Mouse (Mus musculus): ENCODE results near the gene Rapgef3. TPM values are rescaled to one million over a fixed set of nuclear protein-coding genes. Genes with fewer than 3 reads are reported as not detected.

Rapgef3 gene
- total and polyA plus RNA-seq, 3 experiments, result 2.5 to 3.4 (median 3.2) TPM

DNA sequence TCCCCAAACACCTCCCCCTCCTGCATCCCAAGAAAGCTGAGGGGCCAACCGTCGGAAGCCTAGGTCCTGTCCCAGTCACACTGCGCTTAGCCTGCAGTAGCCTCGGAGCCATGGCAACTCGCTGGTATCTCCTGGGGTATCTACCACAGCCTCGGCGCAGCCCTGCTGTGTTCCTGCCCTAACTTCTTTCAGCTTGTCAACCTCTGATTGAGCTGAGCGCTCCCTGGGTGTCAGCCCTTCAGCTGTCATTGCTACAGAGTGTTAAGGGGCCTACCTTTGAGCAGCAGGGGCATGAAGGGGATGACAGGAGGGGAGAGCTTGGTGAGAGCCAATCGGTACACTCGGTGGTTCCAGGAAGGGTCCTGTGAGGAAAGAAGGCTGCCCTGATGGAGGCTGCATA is 19.5 kb downstream of the Rapgef3 start:
- Histone ChIP-seq H3K9ac (ENCODE audit: insufficient read depth, low read depth) (no peak overlapping the region), H3K27me3 (replicated peaks) (no peaks in the 10 kb centered on the region), H3K4me3 (replicated peaks in 1 of 3; ENCODE audit: low read depth in 2 of 3, low read length in 2 of 3, poor library complexity in 1 of 3) (no peak overlapping the region), H3K79me2 (replicated peaks; ENCODE audit: control insufficient read depth, extremely low read depth, insufficient read depth, poor library complexity, severe bottlenecking) (no peaks in the 10 kb centered on the region), H3K9me3 (replicated peaks; ENCODE audit: low read length) (no peaks in the 10 kb centered on the region), H3K27ac (ENCODE audit: insufficient read depth, low read depth) (no peak overlapping the region), H3K36me3 (replicated peaks in 1 of 2; ENCODE audit: control insufficient read depth in 1 of 2, insufficient read depth in 1 of 2, low read length in 1 of 2) (peaks cover 0 to 29% of the 10 kb centered on the region in 2 experiments), H3K4me1 (ENCODE audit: control insufficient read depth in 1 of 2, insufficient read depth in 2 of 2) (peaks cover 31 to 54% of the 10 kb centered on the region in 2 experiments), H3K4me2 (ENCODE audit: insufficient read depth, low read depth, poor library complexity, severe bottlenecking) (no peak overlapping the region)
- in situ Hi-C loops (cut with MboI; ENCODE audit: low pct_ligation_motif_present, low pct_unique_long_range_greater_than_20kb, low sequenced_read_pairs) (no loop called here), dilution Hi-C loops (cut with MboI; ENCODE audit: extremely low pct_ligation_motif_present, extremely low pct_unique_long_range_greater_than_20kb, low sequenced_read_pairs) (no loop called here)
- TF ChIP-seq HCFC1 (IDR thresholded peaks at IDR 0.05; ENCODE audit: low read depth, low read length) (no peak), USF2 (conservative IDR thresholded peaks at IDR 0.05; ENCODE audit: low read depth, low read length) (no peak), USF1 (IDR thresholded peaks at IDR 0.05; ENCODE audit: low read depth, low read length) (no peak), MEF2A (IDR thresholded peaks at IDR 0.05; ENCODE audit: borderline replicate concordance, low read depth, low read length) (no peak), TCF12 (IDR thresholded peaks at IDR 0.05; ENCODE audit: low read depth, low read length) (no peak), SIN3A (IDR thresholded peaks at IDR 0.05; ENCODE audit: low read length) (no peak), POLR2A (IDR thresholded peaks at IDR 0.05; ENCODE audit: low read depth, low read length) (no peak), JUN (IDR thresholded peaks at IDR 0.05; ENCODE audit: insufficient read depth, low read depth, low read length) (no peak), MAX (IDR thresholded peaks at IDR 0.05; ENCODE audit: low read length) (no peak), POLR2AphosphoS2 (IDR thresholded peaks at IDR 0.05; ENCODE audit: low read depth, low read length) (no peak), TBP (conservative IDR thresholded peaks at IDR 0.05; ENCODE audit: low read depth, low read length) (no peak), CHD2 (IDR thresholded peaks at IDR 0.05; ENCODE audit: low read length) (no peak), MAZ (IDR thresholded peaks at IDR 0.05; ENCODE audit: low read depth, low read length) (no peak), E2F4 (IDR thresholded peaks at IDR 0.05; ENCODE audit: insufficient replicate concordance, low read depth, low read length) (no peak)
- DNase-seq (ENCODE audit: extremely low read depth), result no peak

DNA sequence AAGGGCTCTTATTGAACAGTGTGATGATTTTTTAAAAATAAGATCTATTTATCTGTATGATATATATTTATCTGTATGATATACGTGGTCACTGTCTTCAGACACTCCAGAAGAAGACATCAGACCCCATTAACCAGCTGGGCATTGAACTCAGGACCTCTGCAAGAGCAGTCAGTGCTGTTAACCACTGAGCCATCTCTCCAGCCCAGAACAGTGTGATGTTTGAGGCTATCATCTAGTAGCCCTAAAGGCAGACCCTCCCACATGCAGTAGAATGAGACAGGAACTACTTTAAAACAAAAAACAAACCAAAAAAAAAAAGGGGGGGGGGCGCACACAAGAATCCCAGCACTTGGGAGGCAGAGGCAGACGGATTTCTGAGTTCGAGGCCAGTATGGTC is 20.3 kb downstream of the Rapgef3 start:
- dilution Hi-C loops (cut with MboI; ENCODE audit: extremely low pct_ligation_motif_present, extremely low pct_unique_long_range_greater_than_20kb, low sequenced_read_pairs) (no loop called here), in situ Hi-C loops (cut with MboI; ENCODE audit: low pct_ligation_motif_present, low pct_unique_long_range_greater_than_20kb, low sequenced_read_pairs) (no loop called here)
- H3K27me3 ChIP-seq (replicated peaks), result no peaks in the 10 kb centered on the region
- H3K4me3 ChIP-seq (replicated peaks in 1 of 3; ENCODE audit: low read depth in 2 of 3, low read length in 2 of 3, poor library complexity in 1 of 3), result no peak overlapping the region
- no peak overlapping the region for H3K9ac ChIP-seq (ENCODE audit: insufficient read depth, low read depth)
- H3K4me1 ChIP-seq (ENCODE audit: control insufficient read depth in 1 of 2, insufficient read depth in 2 of 2), result peaks cover 40 to 62% of the 10 kb centered on the region in 2 experiments
- no peaks in the 10 kb centered on the region for H3K9me3 ChIP-seq (replicated peaks; ENCODE audit: low read length)
- DNase-seq (ENCODE audit: extremely low read depth), result no peak
- H3K36me3 ChIP-seq (replicated peaks in 1 of 2; ENCODE audit: control insufficient read depth in 1 of 2, insufficient read depth in 1 of 2, low read length in 1 of 2), result peaks cover 0 to 29% of the 10 kb centered on the region in 2 experiments
- H3K4me2 ChIP-seq (ENCODE audit: insufficient read depth, low read depth, poor library complexity, severe bottlenecking), result no peak overlapping the region
- no peaks in the 10 kb centered on the region for H3K79me2 ChIP-seq (replicated peaks; ENCODE audit: control insufficient read depth, extremely low read depth, insufficient read depth, poor library complexity, severe bottlenecking)
- TF ChIP-seq RCOR1 (conservative IDR thresholded peaks at IDR 0.05; ENCODE audit: low read depth, low read length) (no peak), USF2 (conservative IDR thresholded peaks at IDR 0.05; ENCODE audit: low read depth, low read length) (no peak), POLR2A (IDR thresholded peaks at IDR 0.05; ENCODE audit: low read depth, low read length) (no peak)
- no peak overlapping the region for H3K27ac ChIP-seq (ENCODE audit: insufficient read depth, low read depth)
